Mouse (Mus musculus): ENCODE results near the gene Spr.
"Not testable (repeated sequence)": the region's sequence is repeated elsewhere in the genome, so short reads cannot be mapped to it uniquely, and the experiment has no call there.

Gene Spr

GRCm38 (mm10) chr6:85137217-85138035, at the start of gene Spr:
Gene Spr (minus strand): TSS chr6:85137766.
- in situ Hi-C loops (cut with MboI, MseI) = no loop called here

- in situ Hi-C loops (cut with MboI, MseI) = no loop called here
Observed at GRCm38 (mm10) chr6:85186744-85187059, 49.1 kb upstream of the Spr start.

- in situ Hi-C loops (cut with MboI, MseI) = no loop called here
Observed at GRCm38 (mm10) chr6:85186033-85186743, 48.6 kb upstream of the Spr start.

DNA sequence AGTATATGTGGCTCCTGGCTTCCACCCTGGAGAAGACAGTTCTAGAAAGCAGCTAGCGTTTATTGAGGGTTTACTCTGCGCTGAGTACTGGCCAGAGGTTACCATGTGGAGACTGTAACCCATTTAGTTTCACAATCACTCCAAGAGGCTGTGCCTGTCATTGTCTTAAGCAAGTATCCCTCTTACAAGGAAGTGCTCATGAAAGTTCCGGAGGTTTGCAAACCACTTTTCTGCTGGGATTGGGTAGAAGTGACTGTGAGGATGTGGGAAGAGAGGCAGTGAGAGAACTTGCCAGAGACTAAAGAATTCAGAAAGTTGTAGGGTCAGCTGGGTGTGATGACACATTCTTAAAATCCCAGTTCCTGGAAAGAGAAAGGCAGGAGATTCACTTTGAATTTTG, 46.4 kb upstream of the Spr start:
- in situ Hi-C loops (cut with MboI, MseI) = no loop called here

DNA sequence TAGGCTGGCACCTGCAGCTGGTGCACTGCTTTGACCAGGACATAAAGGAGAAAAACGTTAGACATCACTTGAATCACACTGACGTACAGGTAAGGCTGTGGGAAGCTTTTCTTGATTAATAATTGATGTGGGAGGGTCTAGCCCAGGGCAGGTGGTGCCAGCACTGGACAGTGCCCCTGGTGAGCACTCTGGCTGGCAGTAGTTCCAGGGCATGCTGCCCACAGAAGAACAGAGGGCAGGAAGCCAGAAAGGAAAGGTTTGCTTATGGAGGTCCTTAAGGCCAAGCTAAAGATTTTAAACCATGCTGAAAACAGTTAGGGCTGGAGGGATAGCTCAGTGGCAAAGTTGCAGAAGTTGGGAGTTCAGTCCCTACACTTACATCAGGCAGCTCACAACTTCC, 42.5 kb upstream of the Spr start:
- in situ Hi-C loops (cut with MboI, MseI) = no loop called here

GRCm38 (mm10) chr6:85179569-85179968, 42.0 kb upstream of the Spr start:
- in situ Hi-C loops (cut with MboI, MseI) = no loop called here

- in situ Hi-C loops (cut with MboI, MseI) = no loop called here
Observed at GRCm38 (mm10) chr6:85165440-85165921, 27.9 kb upstream of the Spr start.

GRCm38 (mm10) chr6:85160201-85160923, 22.8 kb upstream of the Spr start:
- in situ Hi-C loops (cut with MboI, MseI) = no loop called here

DNA sequence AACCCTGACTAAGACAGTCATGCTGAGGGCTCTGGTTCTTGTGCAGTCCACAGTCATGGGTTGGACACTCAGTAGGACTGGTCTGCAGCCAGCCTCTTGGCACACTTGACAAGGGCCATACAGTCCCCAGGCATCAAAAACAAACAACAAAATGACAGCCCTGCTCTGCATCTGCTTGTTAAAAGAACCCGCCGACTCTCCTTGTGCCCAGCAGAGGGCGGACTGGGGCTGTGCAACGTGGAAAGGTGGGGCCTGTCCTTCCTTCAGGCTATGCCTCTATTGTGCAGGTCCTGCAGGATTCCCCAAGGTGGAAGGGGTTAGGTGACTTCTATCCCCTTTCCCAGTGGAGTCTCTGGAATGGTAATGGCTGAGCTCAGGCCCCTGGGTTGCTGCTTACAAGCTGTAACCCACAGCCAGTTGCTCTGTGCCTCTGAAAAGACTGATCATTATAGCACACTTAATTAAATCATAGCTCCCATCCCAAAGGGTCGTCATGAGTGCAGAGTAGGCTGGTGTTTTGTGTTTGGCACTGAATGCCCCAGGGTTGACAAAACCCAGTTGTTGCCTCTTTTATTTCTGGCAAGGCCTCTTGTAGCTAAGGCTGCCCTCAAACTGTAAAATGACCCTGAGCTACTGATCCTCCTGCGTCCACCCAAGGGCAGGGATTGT, 21.7 kb upstream of the Spr start:
- in situ Hi-C loops (cut with MboI, MseI) = not testable (repeated sequence)

DNA sequence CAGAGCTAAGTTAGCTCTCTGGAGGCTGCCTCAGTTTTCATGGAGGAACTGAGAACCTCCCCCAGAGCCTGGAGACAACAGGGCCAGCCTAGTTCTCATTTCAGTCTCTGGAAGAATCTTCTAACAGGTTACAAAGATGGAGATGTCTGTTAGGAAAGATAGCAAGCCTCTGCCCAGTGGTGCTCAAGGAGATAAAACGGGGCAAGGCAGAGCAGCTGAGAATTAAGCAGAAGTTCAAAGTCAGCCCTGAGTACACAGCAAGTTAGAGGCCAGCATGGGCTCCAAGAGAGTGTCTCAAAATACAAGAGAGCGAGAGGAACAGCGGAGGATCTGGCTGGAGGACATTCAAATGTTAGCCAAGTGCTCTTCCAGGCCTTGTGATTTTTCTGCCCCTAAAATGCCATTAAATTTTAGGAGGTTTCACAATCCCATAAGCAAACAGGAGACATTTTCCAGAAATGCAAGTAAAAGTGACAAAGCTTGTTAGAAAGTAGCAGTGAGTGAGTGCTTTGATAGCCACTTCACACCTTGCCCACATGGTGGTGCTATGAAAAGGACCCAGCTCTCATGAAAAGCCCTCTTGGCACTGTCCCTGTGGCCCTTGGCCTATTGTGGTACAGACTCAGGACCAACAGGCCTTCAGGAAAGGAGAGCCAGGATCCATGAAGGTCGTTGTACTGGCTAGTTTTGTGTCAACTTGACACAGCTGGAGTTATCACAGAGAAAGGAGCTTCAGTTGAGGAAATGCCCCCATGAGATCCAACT, 20.7 kb upstream of the Spr start:
- in situ Hi-C loops (cut with MboI, MseI) = not testable (repeated sequence)

- in situ Hi-C loops (cut with MboI, MseI) = not testable (repeated sequence)
Observed at GRCm38 (mm10) chr6:85156551-85156950, 19.0 kb upstream of the Spr start.

- in situ Hi-C loops (cut with MboI, MseI) = loop anchor here (5.0 kb wide), 1 partner anchor 252 kb away; no protein-coding TSS in a partner anchor
Observed at GRCm38 (mm10) chr6:85154861-85155528, 17.4 kb upstream of the Spr start.

- in situ Hi-C loops (cut with MboI, MseI) = loop anchor here (5.0 kb wide), 1 partner anchor 253 kb away; no protein-coding TSS in a partner anchor
Observed at GRCm38 (mm10) chr6:85153970-85154540, 16.5 kb upstream of the Spr start.

DNA sequence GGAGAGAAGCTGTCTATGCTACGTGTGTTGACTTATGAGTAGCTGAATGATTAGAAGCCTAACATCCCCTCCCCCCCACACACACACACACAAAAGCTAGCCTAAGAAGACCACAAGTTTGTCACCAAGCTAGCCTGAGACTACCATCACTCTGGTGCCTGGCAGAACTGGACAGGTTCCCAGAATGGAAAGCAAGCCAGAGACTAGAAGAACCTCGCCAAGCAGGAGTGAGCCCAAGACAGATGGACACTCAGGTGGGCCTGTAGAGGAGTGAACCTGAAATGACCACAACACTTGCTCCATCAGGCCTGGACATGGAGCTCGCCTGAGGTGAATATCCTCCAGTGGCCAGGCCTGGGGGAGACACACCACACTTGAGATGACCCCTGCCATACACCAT, 12.8 kb upstream of the Spr start:
- in situ Hi-C loops (cut with MboI, MseI) = loop anchor here (5.0 kb wide), 1 partner anchor 257 kb away; no protein-coding TSS in a partner anchor

- in situ Hi-C loops (cut with MboI, MseI) = loop anchor here (5.0 kb wide), 1 partner anchor 85 kb away; no protein-coding TSS in a partner anchor
Observed at GRCm38 (mm10) chr6:85147636-85148035, 10.1 kb upstream of the Spr start.

DNA sequence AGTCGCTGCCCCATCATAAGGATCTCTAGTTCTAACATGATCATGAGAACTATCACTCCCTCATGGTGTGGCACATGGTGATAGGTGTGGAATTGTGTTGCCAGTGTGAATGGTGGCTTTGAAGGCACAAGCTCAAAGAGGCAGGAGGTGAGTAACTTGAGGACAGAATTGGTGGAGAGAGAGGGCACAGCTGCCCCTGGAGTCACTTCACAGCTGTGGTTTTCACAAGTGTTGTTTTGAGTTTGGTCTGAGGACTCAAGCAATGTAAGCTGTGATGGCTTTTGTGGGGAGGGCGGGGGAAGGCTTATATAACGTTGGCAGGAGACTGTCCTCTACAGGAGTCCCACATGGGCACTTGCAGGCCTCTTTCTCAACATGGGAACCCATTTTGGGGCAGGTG, 6.9 kb upstream of the Spr start:
- in situ Hi-C loops (cut with MboI, MseI) = no loop called here

GRCm38 (mm10) chr6:85141013-85141412, 3.4 kb upstream of the Spr start:
- in situ Hi-C loops (cut with MboI, MseI) = not testable (repeated sequence)

DNA sequence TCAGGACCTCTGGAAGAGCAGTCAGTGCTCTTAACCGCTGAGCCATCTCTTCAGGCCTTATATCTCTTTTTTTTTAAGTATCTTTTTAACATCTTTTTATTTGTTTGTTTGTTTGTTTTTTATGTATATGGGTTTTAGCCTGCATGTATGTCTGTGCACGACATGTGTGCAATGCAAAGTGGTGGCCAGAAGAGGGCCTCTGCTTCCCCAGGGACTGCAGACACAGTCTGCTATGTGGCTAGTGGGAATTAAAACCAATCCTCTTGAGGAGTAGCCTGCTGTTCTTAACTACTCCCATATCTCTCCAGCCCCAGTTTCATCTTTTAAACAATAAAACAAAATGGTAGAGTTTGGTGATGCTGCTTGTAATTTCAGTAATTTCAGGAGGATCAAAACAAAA, 2.0 kb upstream of the Spr start:
- in situ Hi-C loops (cut with MboI, MseI) = no loop called here

GRCm38 (mm10) chr6:85136784-85137183, 782 bp downstream of the Spr start:
- in situ Hi-C loops (cut with MboI, MseI) = not testable (repeated sequence)

DNA sequence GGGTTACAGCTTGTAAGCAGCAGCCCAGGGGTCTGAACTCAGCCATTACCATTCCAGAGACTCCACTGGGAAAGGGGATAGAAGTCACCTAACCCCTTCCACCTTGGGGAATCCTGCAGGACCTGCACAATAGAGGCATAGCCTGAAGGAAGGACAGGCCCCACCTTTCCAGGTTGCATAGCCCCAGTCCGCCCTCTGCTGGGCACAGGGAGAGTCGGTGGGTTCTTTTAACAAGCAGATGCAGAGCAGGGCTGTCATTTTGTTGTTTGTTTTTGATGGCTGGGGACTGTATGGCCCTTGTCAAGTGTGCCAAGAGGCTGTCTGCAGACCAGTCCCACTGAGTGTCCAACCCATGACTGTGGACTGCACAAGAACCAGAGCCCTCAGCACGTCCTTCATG, 4.8 kb downstream of the Spr start:
- in situ Hi-C loops (cut with MboI, MseI) = not testable (repeated sequence)
